Mouse (Mus musculus) layer of hippocampus, adult 2 months (tissue): ENCODE results near the gene F830045P16Rik. TPM values are rescaled to one million over a fixed set of nuclear protein-coding genes. Genes with fewer than 3 reads are reported as not detected.
A peak's percentile ranks its signal among the peaks of the same experiment; 100 is the strongest.

Experiments
- DNase-seq, 2 experiments: peaks; one replicate each; pipeline ENCODE4 v3.0.0; 2022; ENCODE audit warnings: low spot score in 2 of 2
- H3K27ac ChIP-seq: fragments of 200-600 bp; 2 replicates; pipeline ENCODE4 v1.8.1; 2022
- H3K4me3 ChIP-seq: fragments of 200-600 bp; 2 replicates; pipeline ENCODE4 v1.8.1; 2022; ENCODE audit warnings: mild to moderate bottlenecking
- CTCF ChIP-seq: fragments of 200-600 bp; conservative IDR thresholded peaks from 2 replicates; pipeline ENCODE4 v1.8.1; 2022; ENCODE audit warnings: antibody characterized with exemption, mild to moderate bottlenecking, moderate library complexity
- long read RNA-seq, 2 experiments: library from polyadenylated mRNA; stranded (forward); transcript quantifications; one replicate each; pipeline ENCODE4 v2.0.0; 2021; ENCODE audit warnings: borderline mapping rate in 2 of 2
- total RNA-seq, 2 experiments: library from RNA; stranded (reverse); gene quantifications; 2 replicates each; pipeline ENCODE4 v1.2.3; 2021

Gene F830045P16Rik
- total RNA-seq = under 1 TPM; 0.38 to 0.54 TPM
- long read RNA-seq, experiment 1 = 0 reads
- long read RNA-seq, experiment 2 = 0 reads

DNA sequence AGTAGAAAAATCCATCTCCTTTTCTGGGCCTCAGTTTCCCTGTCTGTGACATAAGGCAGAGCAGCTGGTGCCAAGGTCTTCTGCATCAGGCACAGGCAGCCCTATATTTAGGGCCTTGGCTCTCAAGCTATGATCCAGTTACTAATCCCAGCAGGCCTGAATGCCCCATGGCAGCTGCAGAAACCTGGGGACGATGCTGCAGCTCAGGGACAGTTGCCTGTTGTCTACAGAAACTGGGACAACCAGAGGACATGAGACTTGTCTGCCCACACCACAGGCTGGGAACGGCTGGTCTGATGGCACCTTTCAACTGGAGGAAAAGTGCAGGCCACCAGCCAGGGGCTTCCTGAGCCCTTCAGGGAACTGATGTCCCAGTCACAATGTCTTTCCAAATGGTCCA, at the start of gene F830045P16Rik:
TSS of gene F830045P16Rik (minus strand) at position 226 of the 400 bp plus-strand sequence.
- no peak for DNase-seq
- no peak for TF ChIP-seq CTCF
- Histone ChIP-seq H3K27ac (peak within 1 kb of the TSS; percentile 10; the same call in 1 of the 2 replicates), H3K4me3 (no peak within 1 kb of the TSS)

DNA sequence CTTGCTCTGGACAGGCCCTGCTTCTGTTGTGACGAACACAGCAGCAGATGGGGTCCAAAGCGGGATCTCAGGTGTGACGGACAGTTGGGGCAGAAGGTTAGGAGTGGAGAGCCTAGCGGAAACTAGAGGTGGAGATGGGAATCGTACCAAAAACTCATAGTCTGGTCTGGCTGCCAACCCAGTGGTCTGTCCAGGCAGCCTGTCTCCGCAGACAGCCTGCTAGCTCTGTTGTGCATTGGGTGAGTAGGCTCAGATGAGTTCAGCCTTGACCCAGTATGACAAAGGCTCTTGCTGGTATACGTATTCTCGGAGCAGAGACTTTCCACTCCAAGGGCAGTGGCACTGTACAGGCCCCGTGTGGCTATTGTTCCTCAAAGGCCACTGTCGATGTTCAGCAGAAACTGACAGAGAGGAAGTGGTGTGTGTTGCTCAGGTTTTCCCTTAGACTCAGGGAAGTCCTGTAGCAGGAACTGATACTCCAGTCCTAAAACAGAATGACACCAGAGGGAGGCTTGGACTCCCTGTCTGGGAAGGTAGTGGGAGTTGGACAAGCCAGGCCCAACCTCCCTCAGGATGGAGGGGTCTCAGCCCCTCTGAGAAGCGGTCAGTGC, 49.6 kb upstream of the F830045P16Rik start:
- TF ChIP-seq CTCF = no peak
- no peak for DNase-seq
- Histone ChIP-seq H3K4me3 (no peak overlapping the region), H3K27ac (peak overlapping the region; percentile 46; the same call in 1 of the 2 replicates)

DNA sequence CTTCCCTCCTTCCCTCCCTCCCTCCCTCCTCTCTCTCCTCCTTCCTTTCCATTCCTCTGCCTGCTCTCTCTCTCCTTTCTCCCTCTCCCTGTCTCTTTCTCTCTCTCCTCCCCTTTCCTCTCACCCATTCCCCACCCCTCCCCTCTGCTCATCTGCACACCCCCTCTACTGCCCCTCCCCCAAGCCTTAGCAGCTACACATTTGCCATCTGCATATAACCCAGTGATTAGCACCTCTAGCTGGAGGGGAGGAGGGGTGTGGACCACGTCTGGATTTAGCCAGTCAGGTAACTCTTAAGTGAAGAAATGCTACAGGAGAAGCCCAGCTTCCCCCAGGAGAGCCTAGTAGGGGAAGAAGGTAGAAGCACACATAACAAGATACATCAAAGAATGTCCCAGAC, 48.5 kb upstream of the F830045P16Rik start:
- H3K4me3 ChIP-seq = no peak overlapping the region
- TF ChIP-seq CTCF = no peak
- no peak for DNase-seq
- no peak overlapping the region for H3K27ac ChIP-seq

DNA sequence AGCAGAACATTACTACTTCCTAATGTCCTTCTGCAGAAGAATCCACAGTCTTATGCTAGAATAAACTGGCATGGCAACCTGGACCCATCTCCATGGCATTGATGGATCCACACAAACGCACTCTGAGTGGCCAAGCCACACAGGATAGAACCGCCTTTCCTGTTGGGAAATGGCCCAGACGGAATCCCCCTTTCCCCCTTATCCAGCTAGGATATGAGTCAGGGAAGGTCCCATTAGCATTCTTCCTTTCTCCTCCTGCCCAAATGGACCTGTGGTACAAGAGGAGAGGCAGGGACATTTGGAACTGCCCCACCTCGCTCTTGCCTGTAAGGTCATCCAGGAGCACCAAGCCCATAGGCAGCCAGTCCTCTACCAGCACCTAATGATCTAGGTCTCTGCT, 45.9 kb upstream of the F830045P16Rik start:
- TF ChIP-seq CTCF = no peak
- no peak overlapping the region for H3K27ac ChIP-seq
- no peak for DNase-seq
- H3K4me3 ChIP-seq = no peak overlapping the region

DNA sequence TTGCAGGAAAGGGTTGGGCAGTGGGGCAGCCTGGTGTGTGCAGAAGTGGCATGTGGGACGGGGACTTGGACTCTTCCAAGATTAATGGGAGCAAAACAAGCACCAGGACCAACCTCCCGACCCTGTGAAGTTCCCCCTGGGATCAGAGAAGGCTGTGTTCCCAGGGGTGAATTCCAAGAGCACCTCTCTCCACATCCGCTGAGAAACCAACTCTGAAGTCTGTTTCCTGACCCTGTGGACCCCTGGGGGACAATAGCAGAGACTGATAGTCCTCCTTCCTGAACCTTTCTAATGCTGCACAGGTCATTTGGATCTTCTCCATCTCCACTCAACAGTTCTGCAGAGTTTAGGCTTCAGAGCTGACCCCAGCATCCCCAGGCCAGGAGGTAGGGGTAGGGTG, 45.4 kb upstream of the F830045P16Rik start:
- Histone ChIP-seq H3K4me3 (no peak overlapping the region), H3K27ac (no peak overlapping the region)
- no peak for DNase-seq
- no peak for TF ChIP-seq CTCF

DNA sequence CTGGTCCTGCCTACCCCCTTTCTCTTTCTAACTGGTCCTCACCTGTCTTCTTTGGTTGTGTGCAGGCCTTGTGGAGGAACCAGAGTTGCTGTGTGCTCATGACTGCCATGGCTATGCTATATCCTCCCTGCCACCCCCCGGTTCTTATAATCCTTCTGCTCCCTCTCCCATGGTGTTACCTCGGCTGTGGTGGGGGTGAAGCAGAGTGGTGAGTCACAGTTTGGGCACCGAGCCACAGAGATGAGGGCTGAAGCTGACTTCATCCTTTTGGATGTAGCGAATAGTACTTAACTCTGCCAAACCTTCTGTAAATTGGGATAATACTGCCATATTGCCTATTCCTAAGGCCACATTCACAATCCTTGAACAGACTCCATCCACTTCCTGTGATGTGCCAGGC, 44.3 kb upstream of the F830045P16Rik start:
- Histone ChIP-seq H3K4me3 (no peak overlapping the region), H3K27ac (0 out of 2 replicates have a peak overlapping the region, but pooled peaks have one; percentile 23)
- no peak for TF ChIP-seq CTCF
- DNase-seq = peak; percentile 66 to 73

DNA sequence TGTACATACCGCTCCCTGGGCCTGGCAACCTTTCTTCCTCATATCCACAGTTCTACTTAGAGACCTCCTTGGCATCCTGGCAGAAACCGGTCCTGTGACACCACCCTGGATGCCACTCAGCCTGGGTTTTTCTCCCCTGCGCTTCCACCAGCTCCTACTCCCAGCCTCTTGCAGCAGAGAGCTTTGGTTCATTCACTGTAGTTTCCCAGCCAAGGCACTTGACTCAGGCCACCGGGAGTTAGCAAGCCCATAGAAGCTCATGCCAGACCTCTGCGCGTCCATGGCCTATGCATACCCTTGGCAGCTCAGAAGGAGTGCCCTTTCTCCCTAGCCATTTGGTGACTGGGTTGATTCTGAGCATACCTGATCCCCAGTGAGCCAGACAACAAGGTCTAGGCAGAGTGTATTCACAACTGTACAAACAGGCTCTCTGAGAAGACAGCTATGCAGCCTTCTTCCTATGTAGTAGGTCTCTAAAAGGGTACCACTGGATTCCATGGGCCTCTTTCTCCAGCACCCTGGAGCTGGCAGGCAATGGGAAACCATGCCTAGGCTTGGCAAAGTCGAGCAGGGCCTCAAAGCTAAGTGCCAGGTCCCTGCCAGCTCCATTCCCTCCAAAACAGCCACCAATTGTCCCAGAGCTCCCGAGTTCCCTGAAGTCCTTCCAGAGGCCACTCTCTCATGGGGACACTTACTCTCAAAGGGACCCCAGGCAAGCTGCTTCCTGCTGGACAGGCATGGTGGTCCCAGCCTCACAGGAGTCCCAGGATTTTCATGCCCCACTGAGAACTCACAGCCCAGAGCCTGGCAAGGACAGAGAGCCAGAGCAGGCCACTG, 40.4 kb upstream of the F830045P16Rik start:
- no peak for TF ChIP-seq CTCF
- Histone ChIP-seq H3K27ac (peak overlapping the region; percentile 96), H3K4me3 (no peak overlapping the region)
- DNase-seq = peak; percentile 35 to 76

DNA sequence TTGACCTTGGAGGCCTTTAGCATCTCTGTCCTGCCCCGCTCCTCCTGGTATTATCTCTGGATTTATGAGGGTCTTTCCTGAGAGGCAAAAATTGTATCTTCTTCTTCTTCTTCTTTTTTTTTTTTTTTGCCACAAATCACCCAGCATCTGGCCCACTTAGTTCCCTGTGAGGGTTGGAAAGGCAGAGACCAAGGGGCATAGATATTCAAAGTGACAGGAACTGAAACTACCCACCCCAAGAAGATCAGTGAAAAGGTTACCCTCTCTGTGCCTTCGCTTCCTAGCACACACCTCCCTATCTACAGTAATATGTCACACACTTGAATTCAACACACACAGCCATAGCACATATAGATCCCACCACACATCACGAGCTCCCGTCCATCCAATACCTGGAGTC, 38.7 kb upstream of the F830045P16Rik start:
- Histone ChIP-seq H3K27ac (peak overlapping the region; percentile 96), H3K4me3 (no peak overlapping the region; the same call in 1 of the 2 replicates)
- no peak for DNase-seq
- no peak for TF ChIP-seq CTCF

DNA sequence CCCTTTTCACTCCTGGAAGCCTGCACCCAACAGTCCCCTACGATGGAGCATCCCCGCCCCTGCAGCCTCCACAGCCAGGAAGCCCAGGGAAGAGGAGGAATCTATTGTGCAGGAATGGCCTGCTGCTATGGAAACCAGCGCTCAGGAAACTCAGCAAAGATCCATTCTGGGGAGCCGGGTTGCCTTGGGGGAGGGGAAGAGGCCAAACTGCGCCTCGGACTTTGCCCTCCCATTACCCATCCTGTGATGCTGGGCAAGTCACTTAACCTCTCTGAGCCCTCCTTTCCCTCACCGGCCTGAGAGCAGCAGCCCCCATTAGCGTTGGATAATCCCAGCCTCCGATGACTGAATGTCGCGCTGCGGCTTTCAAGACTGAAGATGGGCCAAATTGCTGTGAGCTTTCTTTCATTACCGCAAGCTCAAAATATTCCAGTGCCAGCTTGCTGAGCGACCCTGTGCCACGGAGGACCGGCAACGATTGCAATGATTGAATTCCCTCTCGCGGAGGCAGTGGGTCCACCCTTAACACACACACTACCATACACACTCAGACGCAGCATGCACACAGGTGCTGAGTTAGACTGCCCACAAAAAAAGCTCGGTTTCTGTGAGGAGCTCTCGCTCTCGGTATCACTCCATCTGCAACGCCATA, 38.1 kb upstream of the F830045P16Rik start:
- H3K27ac ChIP-seq = peak overlapping the region; percentile 96
- H3K4me3 ChIP-seq = peak overlapping the region; percentile 45

DNA sequence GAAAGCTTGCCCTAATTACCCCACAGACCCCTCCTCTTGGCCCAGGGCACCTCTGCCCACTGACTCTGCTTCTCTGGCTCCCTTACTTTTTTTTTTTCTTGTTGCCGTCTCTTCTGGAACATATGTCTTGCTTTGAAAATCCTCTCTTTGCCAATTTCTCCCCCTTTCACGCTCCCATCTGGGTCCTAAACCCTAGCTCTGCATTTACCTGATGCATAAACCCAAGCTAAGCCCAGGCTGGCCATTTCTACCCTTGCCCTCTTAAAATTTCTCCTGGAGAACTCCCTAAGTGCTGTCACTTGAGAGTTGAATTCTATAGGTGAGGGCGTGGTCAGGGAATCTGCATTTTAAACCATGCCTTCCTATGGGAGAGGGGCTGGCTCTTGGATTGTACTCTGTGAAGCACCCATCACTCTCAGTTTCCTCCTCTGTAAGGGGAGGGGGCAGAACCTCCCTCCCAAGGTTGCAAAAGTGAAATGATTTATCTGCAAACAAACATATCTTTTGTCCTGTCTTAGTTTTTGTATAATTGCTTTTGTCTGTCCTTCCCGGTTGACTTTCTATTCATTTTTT, 37.4 kb upstream of the F830045P16Rik start:
- Histone ChIP-seq H3K4me3 (peak overlapping the region; percentile 45), H3K27ac (peak overlapping the region; percentile 96)
- no peak for TF ChIP-seq CTCF
- no peak for DNase-seq

More for the DNA sequence above, 38.1 kb upstream of the F830045P16Rik start:
- DNase-seq = peak; percentile 77 to 90
- no peak for TF ChIP-seq CTCF

DNA sequence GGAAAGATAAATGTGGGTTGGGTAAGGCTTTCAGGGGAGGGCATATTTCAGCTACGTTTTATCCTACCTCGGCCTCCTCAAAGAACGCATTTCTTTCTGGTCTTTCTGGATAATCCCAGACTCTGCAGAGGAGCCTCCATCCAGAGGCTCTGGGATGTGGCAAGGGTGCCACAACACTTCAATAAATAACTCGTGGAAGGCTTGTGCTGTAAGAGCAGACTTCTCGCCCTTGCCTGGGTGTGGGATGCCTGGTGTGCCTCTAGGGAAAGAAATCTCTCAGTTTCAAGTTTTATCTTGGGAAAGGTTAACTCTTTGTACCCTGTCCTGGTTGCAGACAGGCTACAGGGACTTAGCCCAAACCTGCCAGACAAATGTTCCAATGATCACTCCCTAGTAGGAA, 33.2 kb upstream of the F830045P16Rik start:
- DNase-seq = no peak
- no peak for TF ChIP-seq CTCF
- H3K27ac ChIP-seq = peak overlapping the region; percentile 21; the same call in 1 of the 2 replicates
- H3K4me3 ChIP-seq = no peak overlapping the region

DNA sequence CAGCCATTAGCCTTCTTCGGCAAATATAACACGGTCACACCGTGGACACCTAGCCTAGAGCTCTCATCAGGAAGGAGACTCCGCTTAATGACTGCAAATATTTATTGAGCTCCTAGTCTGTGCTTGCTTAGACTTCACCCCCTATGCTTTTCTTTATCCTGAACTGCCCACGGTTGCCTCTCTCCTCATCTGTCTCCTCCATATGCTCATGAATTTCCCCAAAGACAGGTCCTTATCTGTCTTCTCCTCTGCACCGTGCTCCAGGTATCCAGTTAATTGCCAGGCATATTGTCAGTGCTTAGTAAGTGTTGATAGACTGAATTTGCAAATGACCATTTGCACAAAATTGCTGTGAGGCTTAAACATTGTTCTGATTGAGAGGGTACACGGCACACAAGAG, 32.7 kb upstream of the F830045P16Rik start:
- Histone ChIP-seq H3K27ac (peak overlapping the region; percentile 21; the same call in 1 of the 2 replicates), H3K4me3 (no peak overlapping the region)
- no peak for DNase-seq
- TF ChIP-seq CTCF = no peak
